Mouse (Mus musculus) kidney, adult 18-20 months (tissue): ENCODE results near the gene Hspa2.
A peak's percentile ranks its signal among the peaks of the same experiment; 100 is the strongest.

ENCODE experiments used
- DNase-seq: peaks from one replicate; pipeline ENCODE4 v3.0.0; 2021

The Hspa2 gene

DNA sequence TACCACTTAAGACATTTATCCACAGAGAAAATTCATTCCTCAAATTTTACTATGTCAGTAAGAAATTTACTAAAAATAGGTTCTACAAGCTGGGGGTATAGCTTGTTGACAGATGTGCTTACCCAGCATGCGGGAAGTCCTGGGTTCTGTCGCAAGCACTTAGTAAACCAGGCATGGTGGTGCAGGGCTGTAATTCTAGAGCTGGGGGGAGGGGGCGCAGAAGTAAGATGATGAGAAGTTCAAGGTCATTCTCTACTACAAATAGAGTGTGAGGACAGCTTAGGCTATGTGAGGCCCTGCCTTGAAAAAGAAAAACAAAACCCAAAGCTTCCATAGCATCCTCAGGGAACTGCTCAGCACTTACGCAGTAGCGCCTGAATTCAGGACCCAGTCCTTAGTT, 25.4 kb upstream of the Hspa2 start:
- DNase-seq, result no peak

DNA sequence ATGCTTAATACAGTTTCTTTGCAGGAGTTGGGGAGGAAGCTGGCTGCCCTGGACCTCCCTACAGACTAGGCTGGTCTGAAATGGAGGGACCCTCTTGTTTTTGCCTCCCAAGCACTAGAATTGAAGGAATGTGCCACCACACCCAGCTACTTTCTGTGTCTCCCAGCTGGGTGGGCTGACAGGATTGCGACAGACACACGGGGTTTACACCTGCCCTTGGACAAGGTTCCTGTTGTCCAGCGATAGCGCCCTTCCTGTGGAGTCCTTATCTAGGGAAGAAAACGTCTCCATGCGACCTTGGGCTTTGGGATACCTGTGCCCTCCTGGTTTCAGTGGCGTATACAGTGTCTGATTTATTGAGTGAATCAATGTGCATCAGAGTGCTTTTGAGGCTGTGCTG, 23.8 kb upstream of the Hspa2 start:
- no peak for DNase-seq

DNA sequence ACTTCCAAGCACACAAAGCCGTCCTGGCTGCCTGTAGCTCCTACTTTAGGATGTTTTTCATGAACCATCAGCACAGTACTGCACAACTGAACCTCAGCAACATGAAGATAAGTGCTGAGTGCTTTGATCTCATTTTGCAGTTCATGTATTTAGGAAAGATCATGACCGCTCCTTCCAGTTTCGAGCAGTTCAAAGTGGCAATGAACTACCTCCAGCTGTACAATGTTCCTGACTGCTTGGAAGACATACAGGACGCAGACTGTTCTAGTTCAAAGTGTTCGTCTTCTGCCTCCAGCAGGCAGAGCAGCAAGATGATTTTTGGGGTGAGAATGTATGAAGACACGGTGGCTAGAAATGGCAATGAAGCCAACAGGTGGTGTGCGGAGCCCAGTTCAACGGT, 18.6 kb upstream of the Hspa2 start:
- no peak for DNase-seq

DNA sequence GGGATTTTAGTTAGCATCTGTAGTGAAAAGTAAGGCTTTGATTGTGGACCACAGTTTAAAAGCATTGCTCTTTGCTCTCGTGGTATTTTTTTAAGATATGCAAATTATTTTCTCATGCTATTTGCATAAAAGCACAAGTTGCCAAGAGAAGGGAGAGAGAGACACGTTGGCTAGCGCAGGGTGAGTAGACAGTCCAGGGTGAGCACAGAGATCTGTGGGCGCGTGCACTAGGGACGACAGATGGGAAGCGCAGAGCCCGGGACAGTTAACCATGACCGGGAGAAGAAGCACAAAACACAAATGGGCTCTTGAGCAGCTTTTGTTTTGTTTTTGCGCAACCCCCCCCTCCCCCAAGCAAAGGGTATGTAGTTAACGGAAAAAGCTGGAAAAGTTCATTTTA, 15.2 kb upstream of the Hspa2 start:
- no peak for DNase-seq

GRCm38 (mm10) chr12:76391595-76392271, 12.2 kb upstream of the Hspa2 start:
- no peak for DNase-seq

- DNase-seq, result no peak
Observed at GRCm38 (mm10) chr12:76392979-76393378, 11.0 kb upstream of the Hspa2 start.

DNA sequence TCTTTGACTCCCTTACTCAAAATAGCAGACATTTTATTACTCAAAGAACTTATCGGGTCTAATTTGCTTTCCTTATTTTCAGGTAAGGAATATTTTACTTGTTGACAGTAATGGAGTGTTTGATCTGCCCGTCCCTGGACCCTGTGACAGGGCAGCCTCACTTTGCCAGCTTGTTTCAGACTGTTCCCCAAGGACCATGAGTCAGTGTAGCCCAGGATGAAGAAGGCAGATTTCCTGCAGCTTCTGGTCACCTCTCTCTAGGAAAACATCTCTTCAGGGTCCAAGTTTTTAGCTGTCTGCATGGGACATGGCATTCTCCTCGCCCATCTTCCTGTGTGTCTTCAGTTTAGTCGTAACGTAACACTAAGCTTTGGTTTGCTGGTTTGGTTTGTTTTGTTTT, 6.7 kb upstream of the Hspa2 start:
- no peak for DNase-seq

GRCm38 (mm10) chr12:76401674-76402073, 2.3 kb upstream of the Hspa2 start:
- DNase-seq, result no peak

DNA sequence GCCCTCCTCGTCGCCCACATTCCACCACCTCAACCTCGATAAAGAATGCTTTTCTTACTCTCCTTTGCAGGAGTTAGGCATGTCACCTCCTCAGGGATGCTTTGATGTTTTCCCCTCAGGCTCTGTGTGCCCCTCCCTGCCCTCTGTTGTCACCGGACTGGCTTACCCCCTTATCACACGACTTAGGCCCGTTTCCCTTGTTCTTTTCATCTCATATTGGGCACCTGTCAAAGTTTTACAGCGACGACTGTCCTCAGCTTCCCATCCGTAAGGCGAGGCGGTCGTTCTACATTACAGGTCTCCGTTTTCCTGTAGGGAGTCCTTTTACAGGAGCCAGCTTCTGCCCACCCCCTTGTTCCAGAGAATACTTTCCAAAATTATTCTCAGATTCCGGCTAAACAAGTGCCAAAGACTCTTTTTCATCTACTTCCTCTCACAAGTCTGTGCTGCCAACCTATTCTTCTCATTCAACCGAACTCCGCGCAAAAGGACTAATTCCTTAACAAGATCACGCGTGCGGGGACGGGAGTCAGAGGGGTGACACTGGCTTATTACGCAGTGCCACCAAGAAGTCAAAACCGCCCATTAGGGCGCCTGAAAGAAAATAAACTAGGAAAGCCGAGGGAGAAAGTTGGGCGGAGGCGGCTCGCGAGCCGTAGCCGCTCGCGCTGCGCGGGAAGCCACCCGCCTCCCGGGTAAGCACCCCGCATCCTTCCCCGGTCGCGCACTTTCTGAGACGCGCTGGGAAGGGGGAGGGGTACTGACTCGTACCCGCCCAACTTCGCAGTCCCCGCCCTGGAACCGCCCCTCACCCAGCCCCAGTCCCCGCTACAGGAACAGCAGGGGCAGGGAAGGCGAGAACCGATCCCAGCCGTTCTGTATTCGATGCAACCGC, 738 bp upstream of the Hspa2 start:
- no peak for DNase-seq

DNA sequence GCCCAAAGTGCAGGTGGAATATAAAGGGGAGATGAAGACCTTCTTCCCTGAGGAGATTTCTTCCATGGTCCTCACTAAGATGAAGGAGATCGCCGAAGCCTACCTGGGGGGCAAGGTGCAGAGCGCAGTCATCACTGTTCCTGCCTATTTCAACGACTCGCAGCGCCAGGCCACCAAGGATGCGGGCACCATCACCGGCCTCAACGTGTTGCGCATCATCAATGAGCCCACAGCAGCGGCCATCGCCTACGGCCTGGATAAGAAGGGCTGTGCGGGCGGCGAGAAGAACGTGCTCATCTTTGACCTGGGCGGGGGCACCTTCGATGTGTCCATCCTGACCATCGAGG, 833 bp downstream of the Hspa2 start:
- no peak for DNase-seq

- DNase-seq, result peak; percentile 49
Observed at GRCm38 (mm10) chr12:76405183-76405970, 1.4 kb downstream of the Hspa2 start.

GRCm38 (mm10) chr12:76405971-76406370, 2.0 kb downstream of the Hspa2 start:
- DNase-seq, result peak; percentile 7

GRCm38 (mm10) chr12:76407184-76407583, 3.2 kb downstream of the Hspa2 start:
- DNase-seq, result no peak

GRCm38 (mm10) chr12:76409166-76409565, 5.2 kb downstream of the Hspa2 start:
- no peak for DNase-seq

GRCm38 (mm10) chr12:76415383-76416010, 11.5 kb downstream of the Hspa2 start:
- no peak for DNase-seq

DNA sequence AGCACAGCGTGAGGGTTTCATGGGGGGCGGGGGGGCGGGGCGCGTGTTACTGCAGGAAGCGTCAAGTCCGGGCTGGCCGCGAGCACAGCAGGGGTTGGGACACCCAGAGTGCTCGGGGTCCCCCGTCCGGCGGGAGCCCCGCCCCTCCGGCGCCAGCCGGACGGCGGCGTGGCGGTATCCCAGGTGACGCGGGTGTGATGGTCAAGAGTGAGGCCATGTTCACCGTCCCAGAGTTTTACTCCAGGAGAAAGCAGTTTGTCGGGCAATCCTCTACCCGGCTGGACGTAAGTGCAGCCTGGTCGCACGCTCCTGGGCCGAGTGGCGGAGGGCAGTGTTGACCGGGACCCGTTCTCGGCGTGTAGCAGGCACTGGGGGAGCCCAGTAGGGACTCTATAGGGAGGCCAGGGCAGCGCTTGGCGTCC, 13.5 kb downstream of the Hspa2 start, which contains the start of gene Ppp1r36:
TSS of gene Ppp1r36 (plus strand) at position 106 of the 422 bp plus-strand sequence.
- peak; percentile 46 for DNase-seq

DNA sequence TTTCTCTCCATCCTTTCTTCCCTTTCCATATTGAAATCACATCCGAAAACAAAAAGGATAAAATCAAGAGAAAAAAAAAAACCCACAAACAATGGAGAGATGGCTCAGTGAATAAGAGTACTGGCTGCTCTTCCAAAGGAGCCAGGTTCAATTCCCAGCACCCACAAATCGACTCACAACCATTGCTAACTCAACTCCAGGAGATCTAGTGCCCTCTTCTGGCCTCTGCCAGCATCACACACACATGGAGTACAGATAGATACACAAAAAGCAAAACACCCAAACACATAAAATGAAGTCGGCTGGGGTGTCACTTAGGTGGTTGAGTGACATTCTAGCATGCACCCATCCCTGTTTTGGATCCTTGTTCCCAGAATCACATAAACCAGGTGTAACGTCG, 14.4 kb downstream of the Hspa2 start:
- no peak for DNase-seq

DNA sequence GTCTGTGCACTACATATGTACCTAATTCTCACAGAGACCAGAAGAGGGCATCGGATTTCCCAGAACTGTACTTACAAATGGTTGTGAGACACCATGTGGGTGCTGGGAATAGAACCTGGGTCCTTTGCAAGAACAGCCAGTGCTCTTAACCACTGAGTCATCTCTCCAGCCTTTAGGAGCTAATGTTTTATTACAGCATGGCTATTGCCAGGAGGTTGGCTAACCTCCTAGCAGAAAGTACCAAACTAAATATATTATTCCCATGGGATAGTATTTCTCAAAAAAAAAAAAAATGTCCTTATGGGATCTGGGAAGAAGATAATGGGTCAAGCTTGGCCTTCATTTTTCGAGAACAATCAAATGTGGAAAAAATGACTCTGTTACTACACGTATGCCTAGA, 21.3 kb downstream of the Hspa2 start:
- DNase-seq, result no peak

DNA sequence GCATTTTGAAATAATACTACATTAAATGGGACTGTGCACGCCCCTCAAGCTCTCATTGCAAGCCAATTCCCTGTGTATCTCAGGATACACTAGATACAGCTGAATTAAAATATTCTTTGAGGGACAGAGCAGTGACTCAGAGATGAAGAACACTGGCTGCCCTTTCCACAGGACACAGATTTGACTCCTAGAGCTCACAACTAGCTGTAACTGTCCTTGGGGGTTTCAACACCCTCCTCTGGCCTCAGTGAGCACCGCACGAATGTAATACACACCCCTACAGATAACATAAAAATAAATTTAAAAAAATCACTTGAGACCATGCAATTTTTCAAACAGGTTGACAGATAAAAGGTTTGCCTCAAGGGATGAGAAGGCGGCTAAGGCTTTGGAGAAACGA, 23.6 kb downstream of the Hspa2 start:
- no peak for DNase-seq

DNA sequence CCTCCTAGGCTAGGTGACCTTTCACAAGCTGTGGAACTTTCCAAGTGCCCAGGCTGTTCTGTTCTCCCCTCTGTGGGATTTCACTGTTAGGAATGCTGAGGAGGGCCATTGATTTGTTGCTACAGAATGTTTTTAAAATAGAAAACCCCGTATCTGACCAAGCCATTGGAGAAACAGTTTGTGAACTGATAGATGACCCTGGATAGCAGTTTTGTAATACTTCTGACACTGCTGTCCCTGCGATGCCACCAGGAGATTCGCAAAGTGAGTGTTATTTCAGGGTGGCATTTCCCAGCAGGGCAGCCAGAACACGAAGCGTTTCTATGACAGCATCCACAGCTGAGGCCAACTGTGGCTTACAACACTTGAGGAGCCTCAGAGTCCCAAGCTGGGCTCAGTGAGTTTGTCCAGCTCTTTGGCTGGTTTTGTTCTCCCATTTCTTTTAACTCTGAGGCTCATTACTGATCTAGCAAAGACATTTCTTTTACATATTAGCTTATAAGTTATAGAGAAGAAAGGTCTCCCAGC, 27.0 kb downstream of the Hspa2 start:
- no peak for DNase-seq

DNA sequence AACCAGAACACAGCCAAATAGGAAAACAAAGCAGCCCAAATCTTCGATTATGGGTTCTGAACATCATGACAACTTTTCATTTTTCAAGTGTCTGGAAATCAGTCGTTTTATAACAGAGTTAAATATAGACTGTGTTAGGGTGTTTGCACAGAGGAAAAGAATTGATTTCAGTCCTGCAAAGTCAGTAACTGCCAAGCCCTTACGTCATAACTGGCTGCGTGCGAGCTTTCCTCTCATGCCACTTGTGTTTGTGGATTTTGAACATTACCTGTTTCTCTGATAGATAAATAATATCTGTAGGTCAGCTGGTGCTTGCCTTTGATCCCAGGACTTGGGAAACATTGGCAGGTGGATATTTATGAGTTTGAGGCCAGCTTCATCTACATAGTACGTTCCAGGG, 27.5 kb downstream of the Hspa2 start:
- no peak for DNase-seq

GRCm38 (mm10) chr12:76434111-76434510, 30.1 kb downstream of the Hspa2 start:
- DNase-seq, result no peak

- DNase-seq, result no peak
Observed at GRCm38 (mm10) chr12:76435084-76435483, 31.1 kb downstream of the Hspa2 start.
